Mouse (Mus musculus): ENCODE results near the gene Smim11. TPM values are rescaled to one million over a fixed set of nuclear protein-coding genes. Genes with fewer than 3 reads are reported as not detected.

Gene Smim11
- polyA plus RNA-seq, 3 experiments from 2014 or later = 112 to 149 (median 139) TPM

Other genes starting within 250 kb of the Smim11 start
- 10 to 100 TPM; 60.2 to 63.4 (median 62.3) TPM for gene Mrps6, start 243.0 kb upstream of the Smim11 start, polyA plus RNA-seq (2017; shearing (Covaris generic))
- gene Gm49711, start 243.0 kb upstream of the Smim11 start, polyA plus RNA-seq (2017; shearing (Covaris generic)) = not detected
- 1 to 10 TPM; 5.4 to 10.0 (median 6.3) TPM for gene Slc5a3, start 243.0 kb upstream of the Smim11 start, polyA plus RNA-seq (2017; shearing (Covaris generic))
- gene Kcne2, start 8.9 kb upstream of the Smim11 start, polyA plus RNA-seq (2017; shearing (Covaris generic)) = not detected
- not detected for gene Fam243, start 20.2 kb downstream of the Smim11 start, polyA plus RNA-seq (2017; shearing (Covaris generic))
- gene Kcne1, start 58.2 kb downstream of the Smim11 start, polyA plus RNA-seq (2017; shearing (Covaris generic)) = not detected
- gene Rcan1, start 169.6 kb downstream of the Smim11 start, polyA plus RNA-seq (2017; shearing (Covaris generic)) = 1 to 10 TPM; 1.8 to 3.3 (median 1.9) TPM
- not detected for gene Clic6, start 184.4 kb downstream of the Smim11 start, polyA plus RNA-seq (2017; shearing (Covaris generic))

Data from inflammation-experienced regulatory T-cells, adult 6 months (primary cell).